Mouse (Mus musculus) brain, embryonic 14.5 days (tissue): Measurements from ENCODE around the gene B230307C23Rik. TPM values are rescaled to one million over a fixed set of nuclear protein-coding genes. Genes with fewer than 3 reads are reported as not detected.

Source experiments
- DNase-seq: peaks from one replicate; pipeline ENCODE4 v3.0.0-alpha.2; 2011; ENCODE audit warnings: low read depth
- CTCF ChIP-seq: fragments of 200-500 bp; IDR thresholded peaks from 2 replicates; pipeline ENCODE4 v1.5.1; 2012; ENCODE audit warnings: inconsistent platforms, mild to moderate bottlenecking, moderate library complexity, borderline replicate concordance; ENCODE audit not compliant: insufficient read depth, insufficient read length; ENCODE audit errors: extremely low read depth
- POLR2A ChIP-seq: fragments of 200-500 bp; IDR thresholded peaks from 2 replicates; pipeline ENCODE4 v1.6.1; 2012; ENCODE audit warnings: mild to moderate bottlenecking, inconsistent platforms, borderline replicate concordance; ENCODE audit not compliant: poor library complexity, insufficient read depth, insufficient read length, severe bottlenecking; ENCODE audit errors: extremely low read depth
- polyA plus RNA-seq: library from polyadenylated mRNA; depleted of rRNA; stranded (reverse); fragments of >200 nt; gene quantifications from 2 replicates; pipeline ENCODE4 v1.2.3, GENCODE M21; 2012; rRNA removed

The B230307C23Rik gene
- 14.7 and 15.4 TPM in 2 replicates for polyA plus RNA-seq

- peak; percentile 95 for DNase-seq
- TF ChIP-seq POLR2A (no peak), CTCF (no peak)
Observed at GRCm38 (mm10) chr16:97996616-97997382, at the start of gene B230307C23Rik. Gene B230307C23Rik (plus strand): TSS chr16:97997315.

GRCm38 (mm10) chr16:97948836-97949235 lies 48.3 kb upstream of the B230307C23Rik start:
- DNase-seq, result no peak
- TF ChIP-seq POLR2A, result no peak
- TF ChIP-seq CTCF, result no peak

- no peak for DNase-seq
- TF ChIP-seq CTCF (no peak), POLR2A (no peak)
Observed at GRCm38 (mm10) chr16:97950061-97950460, 47.1 kb upstream of the B230307C23Rik start.

GRCm38 (mm10) chr16:97952371-97952770 lies 44.7 kb upstream of the B230307C23Rik start:
- TF ChIP-seq POLR2A (no peak), CTCF (no peak)
- DNase-seq, result no peak

- DNase-seq, result no peak
- TF ChIP-seq POLR2A, result no peak
- TF ChIP-seq CTCF, result no peak
Observed at GRCm38 (mm10) chr16:97952801-97953200, 44.3 kb upstream of the B230307C23Rik start.

- DNase-seq, result no peak
- no peak for TF ChIP-seq CTCF
- no peak for TF ChIP-seq POLR2A
Observed at GRCm38 (mm10) chr16:97953300-97953699, 43.8 kb upstream of the B230307C23Rik start.

GRCm38 (mm10) chr16:97956011-97956410 lies 41.1 kb upstream of the B230307C23Rik start:
- no peak for TF ChIP-seq POLR2A
- TF ChIP-seq CTCF, result no peak
- no peak for DNase-seq

GRCm38 (mm10) chr16:97957626-97958025 lies 39.5 kb upstream of the B230307C23Rik start:
- no peak for DNase-seq
- TF ChIP-seq CTCF, result no peak
- TF ChIP-seq POLR2A, result no peak

GRCm38 (mm10) chr16:97958401-97958973 lies 38.6 kb upstream of the B230307C23Rik start:
- DNase-seq, result no peak
- TF ChIP-seq POLR2A (no peak), CTCF (no peak)

- TF ChIP-seq POLR2A (no peak), CTCF (no peak)
Observed at GRCm38 (mm10) chr16:97960348-97960747, 36.8 kb upstream of the B230307C23Rik start.

GRCm38 (mm10) chr16:97961381-97962150 lies 35.5 kb upstream of the B230307C23Rik start:
- TF ChIP-seq CTCF, result no peak
- no peak for TF ChIP-seq POLR2A

More at GRCm38 (mm10) chr16:97960348-97960747, 36.8 kb upstream of the B230307C23Rik start:
- DNase-seq, result no peak

More at GRCm38 (mm10) chr16:97961381-97962150, 35.5 kb upstream of the B230307C23Rik start:
- DNase-seq, result no peak
